Mouse (Mus musculus): Measurements from ENCODE around the gene Sgms2.

- TF ChIP-seq POLR2A (IDR thresholded peaks at IDR 0.05; ENCODE audit: low read depth, low read length) (no peak), CTCF (IDR thresholded peaks at IDR 0.05; ENCODE audit: extremely low read depth, insufficient read depth, insufficient read length, insufficient replicate concordance) (no peak)
These were observed 31.0 kb upstream of the Sgms2 start for GRCm38 (mm10) chr3:131522243-131522642.

Data from spleen, adult 2 months (tissue).